Mouse (Mus musculus) CD4-positive, CD25-positive, alpha-beta regulatory T cell, adult 4 months (primary cell): ENCODE measurements around the gene Rnf183. TPM values are rescaled to one million over a fixed set of nuclear protein-coding genes. Genes with fewer than 3 reads are reported as not detected.
"Not testable (repeated sequence)": the region's sequence is repeated elsewhere in the genome, so short reads cannot be mapped to it uniquely, and the experiment has no call there.

Experiments
- ATAC-seq: one replicate; pipeline ENCODE4 v1.8.0; 2017
- polyA plus RNA-seq, 2 experiments: library from polyadenylated mRNA; unstranded; fragments of 100-300 nt; shearing (Covaris generic); gene quantifications; one replicate each; pipeline ENCODE4 v1.2.1; 2017

Rnf183 gene
- under 1 TPM in 1 of 2 experiments, not detected in 1; 0.52 TPM for polyA plus RNA-seq

GRCm38 (mm10) chr4:62435081-62435480, at the start of gene Rnf183:
TSS of gene Rnf183 (minus strand) at chr4:62435252.
- no peak for ATAC-seq

GRCm38 (mm10) chr4:62480709-62481605, 45.9 kb upstream of the Rnf183 start:
- ATAC-seq = peak; percentile 60

- ATAC-seq = peak; percentile 58
Observed at GRCm38 (mm10) chr4:62479937-62480708, 45.1 kb upstream of the Rnf183 start, which contains the start of gene Bspry. TSS of gene Bspry (plus strand) at chr4:62480053.

- ATAC-seq = not testable (repeated sequence)
Observed at GRCm38 (mm10) chr4:62479593-62479936, 44.5 kb upstream of the Rnf183 start.

- ATAC-seq = no peak
Observed at GRCm38 (mm10) chr4:62477542-62478244, 42.6 kb upstream of the Rnf183 start.

- peak; percentile 76 for ATAC-seq
Observed at GRCm38 (mm10) chr4:62475793-62476192, 40.7 kb upstream of the Rnf183 start.

GRCm38 (mm10) chr4:62475131-62475530, 40.1 kb upstream of the Rnf183 start:
- ATAC-seq = no peak

- ATAC-seq = no peak
Observed at GRCm38 (mm10) chr4:62472071-62472470, 37.0 kb upstream of the Rnf183 start.

- peak; percentile 96 for ATAC-seq
Observed at GRCm38 (mm10) chr4:62470598-62471051, 35.6 kb upstream of the Rnf183 start, which contains the start of gene Wdr31. TSS of gene Wdr31 (minus strand) at chr4:62470896.

GRCm38 (mm10) chr4:62468158-62468557, 33.1 kb upstream of the Rnf183 start:
- ATAC-seq = no peak

- no peak for ATAC-seq
Observed at GRCm38 (mm10) chr4:62463124-62463523, 28.1 kb upstream of the Rnf183 start.

GRCm38 (mm10) chr4:62460348-62460747, 25.3 kb upstream of the Rnf183 start:
- ATAC-seq = no peak

GRCm38 (mm10) chr4:62459081-62459480, 24.0 kb upstream of the Rnf183 start:
- no peak for ATAC-seq

GRCm38 (mm10) chr4:62454995-62455394, 19.9 kb upstream of the Rnf183 start:
- ATAC-seq = peak; percentile 77

GRCm38 (mm10) chr4:62440986-62441385, 5.9 kb upstream of the Rnf183 start:
- ATAC-seq = no peak

GRCm38 (mm10) chr4:62440544-62440943, 5.5 kb upstream of the Rnf183 start:
- ATAC-seq = no peak

GRCm38 (mm10) chr4:62439793-62440192, 4.7 kb upstream of the Rnf183 start:
- ATAC-seq = no peak

GRCm38 (mm10) chr4:62437871-62438270, 2.8 kb upstream of the Rnf183 start:
- no peak for ATAC-seq

- ATAC-seq = no peak
Observed at GRCm38 (mm10) chr4:62437256-62437778, 2.3 kb upstream of the Rnf183 start.

- no peak for ATAC-seq
Observed at GRCm38 (mm10) chr4:62433939-62434870, 847 bp downstream of the Rnf183 start.

GRCm38 (mm10) chr4:62431522-62431921, 3.5 kb downstream of the Rnf183 start:
- ATAC-seq = no peak
